Mouse (Mus musculus): Measurements from ENCODE around the gene Iqcf1.
"Not testable (repeated sequence)": the region's sequence is repeated elsewhere in the genome, so short reads cannot be mapped to it uniquely, and the experiment has no call there.

Gene Iqcf1

GRCm38 (mm10) chr9:106482578-106483115, 17.1 kb upstream of the Iqcf1 start:
- no peak for DNase-seq (ENCODE audit: low spot score)

DNA sequence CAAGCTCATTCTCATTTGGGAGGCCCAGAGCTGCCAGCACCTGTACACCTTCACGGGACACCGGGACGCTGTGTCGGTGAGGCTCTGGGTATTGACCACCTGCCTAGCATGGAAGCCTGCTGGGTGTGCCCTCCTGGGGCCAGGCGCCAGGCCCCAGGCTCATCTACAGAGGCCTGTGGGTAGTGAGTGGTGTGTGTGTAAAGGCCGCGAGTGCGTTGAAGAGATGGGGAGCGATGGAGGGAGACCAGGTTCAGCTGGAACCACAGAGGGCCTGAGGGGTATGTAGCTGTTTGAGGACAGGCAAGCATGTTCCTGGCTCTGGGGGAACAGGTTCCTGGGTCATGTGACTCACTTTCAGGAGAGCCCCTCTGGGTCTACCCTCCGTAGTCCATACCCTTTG, 16.6 kb upstream of the Iqcf1 start:
- no peak for DNase-seq (ENCODE audit: low spot score)

GRCm38 (mm10) chr9:106483606-106484005, 16.2 kb upstream of the Iqcf1 start:
- DNase-seq (ENCODE audit: low spot score), result no peak

DNA sequence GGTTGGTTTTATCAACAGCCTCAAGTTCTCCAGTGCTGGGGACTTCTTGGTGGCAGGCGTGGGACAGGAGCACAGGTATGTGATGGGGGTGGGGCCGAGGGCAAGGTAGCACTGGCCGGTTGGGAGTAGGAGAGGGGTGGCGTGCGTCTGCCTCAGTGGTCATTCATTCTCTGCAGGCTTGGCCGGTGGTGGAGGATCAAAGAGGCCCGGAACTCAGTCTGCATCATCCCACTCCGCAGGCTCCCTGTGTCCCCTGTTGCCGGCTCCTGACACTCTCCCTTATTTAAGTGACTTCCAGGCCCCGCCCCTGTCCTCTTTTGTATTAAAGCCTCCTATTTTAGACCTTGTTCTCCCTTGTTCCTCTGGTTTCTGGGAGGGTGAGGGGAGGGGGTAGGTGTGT, 14.7 kb upstream of the Iqcf1 start:
- no peak for DNase-seq (ENCODE audit: low spot score)

- not testable (repeated sequence) for DNase-seq (ENCODE audit: low spot score)
These were observed 12.2 kb upstream of the Iqcf1 start for GRCm38 (mm10) chr9:106487602-106488001.

DNA sequence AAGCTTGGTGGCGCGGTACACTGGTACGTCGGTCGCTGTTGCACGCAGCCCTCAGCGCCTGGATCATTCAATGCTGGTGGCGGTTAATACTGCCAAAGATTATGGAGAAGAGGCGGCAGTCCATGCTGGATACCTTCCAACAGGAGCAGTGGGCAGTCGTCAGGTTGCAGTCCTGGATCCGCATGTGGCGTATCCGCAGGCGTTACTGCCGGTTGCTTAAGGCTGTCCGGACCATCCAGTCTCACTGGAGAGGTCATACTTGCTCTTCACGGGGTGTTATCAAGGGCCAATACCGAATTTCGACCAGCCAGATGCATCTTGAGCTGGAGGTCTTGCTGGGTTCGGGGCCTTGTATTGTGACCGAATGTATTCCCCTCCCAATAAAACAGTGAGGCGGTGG, 2.1 kb downstream of the Iqcf1 start:
- DNase-seq (ENCODE audit: low spot score), result no peak

DNA sequence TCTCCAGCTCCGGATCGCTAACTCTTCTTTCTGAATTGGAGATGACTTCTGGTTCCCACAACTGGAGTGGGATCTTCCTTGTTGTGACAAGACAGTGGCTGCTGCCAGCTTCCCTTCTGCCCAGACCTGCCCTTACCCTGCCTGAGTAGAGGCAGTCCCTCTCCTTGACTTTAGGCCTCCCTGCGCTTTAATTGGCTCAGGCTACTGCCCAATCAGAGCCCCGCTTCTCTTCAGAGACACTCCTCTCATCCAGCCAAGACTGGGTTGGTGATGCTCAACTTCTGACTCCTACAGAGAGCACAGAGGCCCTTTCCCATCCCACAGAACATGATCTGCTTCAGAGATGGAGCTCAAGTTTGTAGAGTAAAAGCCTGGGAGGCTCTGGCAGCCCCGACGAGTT, 4.5 kb downstream of the Iqcf1 start:
- DNase-seq (ENCODE audit: low spot score), result no peak

GRCm38 (mm10) chr9:106509356-106509755, 9.6 kb downstream of the Iqcf1 start:
- no peak for DNase-seq (ENCODE audit: low spot score)

GRCm38 (mm10) chr9:106512729-106513450, 13.1 kb downstream of the Iqcf1 start:
- no peak for DNase-seq (ENCODE audit: low spot score)

GRCm38 (mm10) chr9:106513566-106513965, 13.8 kb downstream of the Iqcf1 start:
- DNase-seq (ENCODE audit: low spot score), result no peak

DNA sequence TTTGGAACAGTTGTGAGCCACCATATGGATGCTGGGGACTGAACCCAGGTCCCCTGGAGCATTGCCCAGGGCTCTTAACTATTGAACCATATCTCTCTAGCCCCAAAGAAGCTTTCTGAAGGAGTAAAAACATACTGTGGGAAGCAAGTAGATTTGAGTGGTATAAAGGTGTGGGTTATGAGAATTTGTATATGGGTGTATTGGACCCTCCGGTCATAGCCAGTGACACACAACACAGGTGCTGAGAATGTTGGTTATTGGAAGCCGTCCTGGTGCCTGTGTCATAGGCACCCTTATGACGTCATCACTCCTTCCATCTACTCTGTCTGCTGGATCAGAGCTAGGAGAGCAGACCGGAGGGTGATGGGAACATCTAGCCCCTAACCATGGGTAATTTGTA, 14.5 kb downstream of the Iqcf1 start, which contains the start of gene Iqcf5:
Gene Iqcf5, plus strand, starts transcription at position 301 of the 400 bp plus-strand sequence.
- no peak for DNase-seq (ENCODE audit: low spot score)

GRCm38 (mm10) chr9:106519433-106519832, 19.7 kb downstream of the Iqcf1 start:
- DNase-seq (ENCODE audit: low spot score), result no peak

- DNase-seq (ENCODE audit: low spot score), result no peak
These were observed 20.1 kb downstream of the Iqcf1 start for GRCm38 (mm10) chr9:106519909-106520308.

DNA sequence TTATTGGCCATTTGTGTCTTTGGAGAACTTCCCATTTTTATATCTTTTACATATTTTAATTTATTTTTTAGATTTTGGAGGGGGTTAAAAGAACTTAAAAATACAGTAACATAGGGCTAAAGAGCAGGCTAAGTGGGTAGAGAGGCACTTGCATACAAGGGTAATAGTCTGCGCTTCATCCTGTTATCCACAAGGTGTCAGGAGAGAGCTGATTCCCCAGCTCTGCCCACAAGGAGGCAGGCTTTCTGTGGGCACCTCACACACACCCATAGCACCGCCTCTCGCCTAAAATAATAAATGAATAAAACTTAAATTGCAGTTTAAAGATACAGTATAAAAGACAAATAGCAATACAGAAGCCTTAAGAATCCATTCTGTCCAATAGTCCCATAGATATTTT, 32.1 kb downstream of the Iqcf1 start:
- DNase-seq (ENCODE audit: low spot score), result no peak

GRCm38 (mm10) chr9:106534296-106534695, 34.5 kb downstream of the Iqcf1 start:
- no peak for DNase-seq (ENCODE audit: low spot score)

- no peak for DNase-seq (ENCODE audit: low spot score)
These were observed 35.2 kb downstream of the Iqcf1 start for GRCm38 (mm10) chr9:106534975-106535374.
